Mouse (Mus musculus): ENCODE results near the gene Bcan. TPM values are rescaled to one million over a fixed set of nuclear protein-coding genes. Genes with fewer than 3 reads are reported as not detected.

The Bcan gene
- total and polyA plus RNA-seq, 2 experiments from 2014 or later, result 180 to 284 TPM

- TF ChIP-seq CTCF (IDR thresholded peaks at IDR 0.05), result peak; percentile 37
These were observed 12.0 kb downstream of the Bcan start for GRCm38 (mm10) chr3:87988068-87988467.

GRCm38 (mm10) chr3:87987633-87988032, 12.4 kb downstream of the Bcan start:
- H3K4me2 ChIP-seq (ENCODE audit: low read depth, low read length, poor library complexity, severe bottlenecking), result peak overlapping the region; percentile 61
- H3K36me3 ChIP-seq (ENCODE audit: insufficient read depth, low read length), result no peaks in the 10 kb centered on the region
- H3K4me3 ChIP-seq (ENCODE audit: low read depth, low read length), result peak overlapping the region; percentile 32
- DNase-seq (ENCODE audit: low spot score) (peak; percentile 90), ATAC-seq (ENCODE audit: low FRiP score) (peak; percentile 77)
- 1% methylated on average over 15 of the region's 15 CpGs for WGBS
- peak overlapping the region; percentile 65 for H3K27ac ChIP-seq (ENCODE audit: low read depth, low read length)
- TF ChIP-seq CTCF (IDR thresholded peaks at IDR 0.05), result no peak; the same call in 1 of the 2 replicates
- peaks cover 11% of the 10 kb centered on the region; the same call in 1 of the 2 replicates for H3K4me1 ChIP-seq (ENCODE audit: insufficient read depth, low read length)
- H3K9me3 ChIP-seq (ENCODE audit: low read length), result no peaks in the 10 kb centered on the region
- no peaks in the 10 kb centered on the region for H3K27me3 ChIP-seq (ENCODE audit: insufficient read depth, low read length)
- peak overlapping the region; percentile 48 for H3K9ac ChIP-seq (replicated peaks; ENCODE audit: low read length, poor library complexity, severe bottlenecking)

More at GRCm38 (mm10) chr3:87988068-87988467, 12.0 kb downstream of the Bcan start:
- Histone ChIP-seq H3K27me3 (ENCODE audit: insufficient read depth, low read length) (peaks cover 2% of the 10 kb centered on the region; the same call in 1 of the 2 replicates), H3K4me1 (ENCODE audit: insufficient read depth, low read length) (peaks cover 7% of the 10 kb centered on the region; the same call in 1 of the 2 replicates), H3K9ac (replicated peaks; ENCODE audit: low read length, poor library complexity, severe bottlenecking) (peak overlapping the region; percentile 48), H3K4me3 (ENCODE audit: low read depth, low read length) (peak overlapping the region; percentile 32), H3K9me3 (ENCODE audit: low read length) (no peaks in the 10 kb centered on the region), H3K4me2 (ENCODE audit: low read depth, low read length, poor library complexity, severe bottlenecking) (peak overlapping the region; percentile 61), H3K27ac (ENCODE audit: low read depth, low read length) (peak overlapping the region; percentile 65), H3K36me3 (ENCODE audit: insufficient read depth, low read length) (no peaks in the 10 kb centered on the region)
- ATAC-seq (ENCODE audit: low FRiP score) (0 out of 2 replicates have a peak, but pooled peaks have one; percentile 0), DNase-seq (ENCODE audit: low spot score) (no peak)
- WGBS, result 9% methylated on average over 15 of the region's 15 CpGs

GRCm38 (mm10) chr3:87986868-87987267, 13.2 kb downstream of the Bcan start:
- Histone ChIP-seq H3K4me3 (ENCODE audit: low read depth, low read length) (peak overlapping the region; percentile 32), H3K9me3 (ENCODE audit: low read length) (no peaks in the 10 kb centered on the region), H3K9ac (replicated peaks; ENCODE audit: low read length, poor library complexity, severe bottlenecking) (peak overlapping the region; percentile 48; the same call in 1 of the 2 replicates), H3K27me3 (ENCODE audit: insufficient read depth, low read length) (no peaks in the 10 kb centered on the region), H3K4me1 (ENCODE audit: insufficient read depth, low read length) (peaks cover 15% of the 10 kb centered on the region; the same call in 1 of the 2 replicates), H3K4me2 (ENCODE audit: low read depth, low read length, poor library complexity, severe bottlenecking) (peak overlapping the region; percentile 61), H3K36me3 (ENCODE audit: insufficient read depth, low read length) (no peaks in the 10 kb centered on the region), H3K27ac (ENCODE audit: low read depth, low read length) (peak overlapping the region; percentile 65)
- WGBS, result 0% methylated on average over 17 of the region's 17 CpGs
- peak; percentile 99 for TF ChIP-seq CTCF (IDR thresholded peaks at IDR 0.05)
- peak; percentile 98 for DNase-seq (ENCODE audit: low spot score)
- peak; percentile 80 for ATAC-seq (ENCODE audit: low FRiP score)

- no peak for DNase-seq (ENCODE audit: low spot score)
- 23% methylated on average over 12 of the region's 12 CpGs for WGBS
- H3K4me2 ChIP-seq (ENCODE audit: low read depth, low read length, poor library complexity, severe bottlenecking), result no peak overlapping the region
- no peaks in the 10 kb centered on the region for H3K9me3 ChIP-seq (ENCODE audit: low read length)
- H3K27ac ChIP-seq (ENCODE audit: low read depth, low read length), result no peak overlapping the region
- no peaks in the 10 kb centered on the region for H3K27me3 ChIP-seq (ENCODE audit: insufficient read depth, low read length)
- TF ChIP-seq CTCF (IDR thresholded peaks at IDR 0.05), result no peak
- H3K36me3 ChIP-seq (ENCODE audit: insufficient read depth, low read length), result no peaks in the 10 kb centered on the region
- H3K4me3 ChIP-seq (ENCODE audit: low read depth, low read length), result no peak overlapping the region
- H3K9ac ChIP-seq (replicated peaks; ENCODE audit: low read length, poor library complexity, severe bottlenecking), result no peak overlapping the region
- no peak for ATAC-seq (ENCODE audit: low FRiP score)
- H3K4me1 ChIP-seq (ENCODE audit: insufficient read depth, low read length), result peaks cover 15% of the 10 kb centered on the region; the same call in 1 of the 2 replicates
These were observed 14.3 kb downstream of the Bcan start for GRCm38 (mm10) chr3:87985505-87986320.

GRCm38 (mm10) chr3:87984094-87984493, 15.9 kb downstream of the Bcan start:
- WGBS, result 46% methylated on average over 3 of the region's 3 CpGs
- H3K27me3 ChIP-seq (ENCODE audit: insufficient read depth, low read length), result no peaks in the 10 kb centered on the region
- ATAC-seq (ENCODE audit: low FRiP score) (no peak), DNase-seq (ENCODE audit: low spot score) (no peak)
- H3K4me1 ChIP-seq (ENCODE audit: insufficient read depth, low read length), result peaks cover 15% of the 10 kb centered on the region; the same call in 1 of the 2 replicates
- no peak overlapping the region for H3K4me3 ChIP-seq (ENCODE audit: low read depth, low read length)
- H3K9me3 ChIP-seq (ENCODE audit: low read length), result no peaks in the 10 kb centered on the region
- no peak overlapping the region for H3K27ac ChIP-seq (ENCODE audit: low read depth, low read length)
- H3K36me3 ChIP-seq (ENCODE audit: insufficient read depth, low read length), result no peaks in the 10 kb centered on the region
- no peak overlapping the region for H3K9ac ChIP-seq (replicated peaks; ENCODE audit: low read length, poor library complexity, severe bottlenecking)
- no peak for TF ChIP-seq CTCF (IDR thresholded peaks at IDR 0.05)
- H3K4me2 ChIP-seq (ENCODE audit: low read depth, low read length, poor library complexity, severe bottlenecking), result no peak overlapping the region

GRCm38 (mm10) chr3:87983627-87984026, 16.4 kb downstream of the Bcan start:
- Histone ChIP-seq H3K4me2 (ENCODE audit: low read depth, low read length, poor library complexity, severe bottlenecking) (no peak overlapping the region), H3K27me3 (ENCODE audit: insufficient read depth, low read length) (no peaks in the 10 kb centered on the region), H3K4me3 (ENCODE audit: low read depth, low read length) (no peak overlapping the region), H3K4me1 (ENCODE audit: insufficient read depth, low read length) (peaks cover 15% of the 10 kb centered on the region; the same call in 1 of the 2 replicates), H3K9ac (replicated peaks; ENCODE audit: low read length, poor library complexity, severe bottlenecking) (no peak overlapping the region), H3K27ac (ENCODE audit: low read depth, low read length) (no peak overlapping the region), H3K9me3 (ENCODE audit: low read length) (no peaks in the 10 kb centered on the region), H3K36me3 (ENCODE audit: insufficient read depth, low read length) (no peaks in the 10 kb centered on the region)
- TF ChIP-seq CTCF (IDR thresholded peaks at IDR 0.05), result no peak
- DNase-seq (ENCODE audit: low spot score), result no peak
- ATAC-seq (ENCODE audit: low FRiP score), result no peak
- WGBS, result 51% methylated on average over 6 of the region's 6 CpGs

Data from midbrain, postnatal 0 days (tissue).